Mouse (Mus musculus) monocyte, adult 5-6 weeks (primary cell): Measurements from ENCODE around the gene Irf4. TPM values are rescaled to one million over a fixed set of nuclear protein-coding genes. Genes with fewer than 3 reads are reported as not detected.

Experiments used
- ATAC-seq: fragments of 153-309, 156-312 bp; replicated peaks from 2 replicates; pipeline ENCODE4 v1.8.0; 2017; ENCODE audit warnings: mild to moderate bottlenecking; ENCODE audit not compliant: low TSS enrichment, insufficient number of reproducible peaks, severe bottlenecking, poor library complexity, low FRiP score
- total RNA-seq: library from RNA; stranded (forward); fragments of 200-1000, 200-491, 200-594 nt; gene quantifications from 3 replicates; pipeline ENCODE4 v1.2.3, GENCODE M21; 2017

Gene Irf4
- 25.5 to 42.0 TPM (median 29.8 TPM) in 3 replicates for total RNA-seq

DNA sequence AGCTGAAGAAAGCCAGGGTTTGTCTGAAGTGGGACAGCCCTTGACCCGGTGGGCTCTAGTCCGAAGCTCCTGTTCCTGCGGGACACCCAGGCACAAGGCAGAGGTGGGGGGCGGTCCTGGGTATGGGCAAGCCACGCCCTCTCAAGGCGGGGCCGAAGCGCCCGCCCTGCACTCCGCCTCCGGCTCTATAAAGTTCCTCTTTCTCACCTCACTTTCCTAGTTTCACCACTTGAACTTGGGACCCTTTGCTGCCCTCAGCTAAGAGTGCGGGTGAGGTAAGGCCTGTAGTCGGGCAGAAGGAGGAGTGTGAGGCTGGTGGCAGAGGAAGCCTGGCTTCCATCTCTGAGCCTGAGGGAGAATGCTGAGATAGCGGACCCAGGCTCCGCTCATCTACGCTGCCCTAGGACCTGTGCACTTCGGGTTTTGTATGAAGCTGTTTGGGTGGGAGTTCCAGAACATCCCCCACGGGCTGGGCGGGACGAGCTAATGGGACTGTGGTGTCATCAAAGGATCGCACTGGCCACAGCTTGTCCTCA lies at the start of gene Irf4:
Gene Irf4 (plus strand): TSS at position 206 of the 536 bp plus-strand sequence.
- ATAC-seq = peak; percentile 86

DNA sequence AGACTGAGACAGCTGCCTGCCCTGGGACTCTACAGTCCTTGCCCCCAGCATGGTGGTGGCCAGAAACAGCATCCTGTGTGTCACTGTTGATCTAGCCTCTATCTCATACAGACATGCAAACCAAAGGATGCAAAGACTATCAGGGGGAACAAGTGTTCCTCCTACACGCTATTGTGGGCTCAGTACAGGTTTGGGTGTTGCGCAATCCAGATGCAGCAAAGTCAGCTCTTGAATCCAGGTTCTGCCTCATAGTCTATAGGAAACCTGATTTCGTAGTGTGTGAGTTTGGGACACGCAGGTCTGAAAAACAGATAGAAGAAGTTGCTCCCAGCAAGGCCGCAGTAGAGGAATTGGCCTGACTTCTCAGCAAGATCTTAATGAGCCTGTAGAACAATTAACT lies 46.3 kb upstream of the Irf4 start:
- no peak for ATAC-seq

DNA sequence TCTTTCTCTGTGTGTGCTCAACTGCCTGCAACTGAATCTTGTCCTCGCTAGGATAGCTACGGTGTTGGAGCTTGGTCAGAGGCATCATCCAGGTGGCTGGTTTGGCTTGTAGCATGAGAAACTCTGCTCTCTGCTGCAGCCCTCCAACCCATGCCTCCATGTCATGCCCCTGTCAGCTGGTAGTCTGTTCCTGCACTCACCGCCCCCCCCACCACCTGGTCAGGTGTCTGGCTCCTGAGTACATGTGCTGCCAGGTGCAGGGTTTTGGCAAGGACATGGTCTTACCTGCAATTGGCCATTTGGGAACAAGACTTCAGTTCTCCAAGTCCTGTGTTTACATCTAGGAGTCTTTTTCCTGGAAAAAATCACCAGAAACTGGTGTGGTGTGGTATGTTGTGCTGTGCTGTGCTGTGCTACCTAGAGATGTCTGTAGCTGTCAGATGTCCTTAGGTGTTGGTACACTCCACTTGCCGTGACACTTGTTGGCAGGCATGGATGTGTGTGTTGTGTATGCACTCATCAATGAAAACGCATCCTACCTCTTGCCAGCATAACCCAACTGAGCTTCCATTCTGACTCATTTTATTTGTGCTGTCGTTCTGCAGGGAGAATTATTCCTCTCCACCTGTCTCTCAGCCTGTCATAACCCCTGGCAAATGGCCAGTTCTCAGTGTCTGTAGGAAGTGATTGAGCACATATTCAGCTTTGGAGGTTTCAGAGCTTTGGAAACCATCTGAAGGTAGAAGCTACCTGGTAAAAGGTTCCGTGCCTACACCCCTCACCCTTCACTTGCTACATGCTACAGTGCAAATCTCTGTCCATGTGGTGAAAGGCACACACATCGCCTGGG lies 44.6 kb upstream of the Irf4 start:
- ATAC-seq = no peak

DNA sequence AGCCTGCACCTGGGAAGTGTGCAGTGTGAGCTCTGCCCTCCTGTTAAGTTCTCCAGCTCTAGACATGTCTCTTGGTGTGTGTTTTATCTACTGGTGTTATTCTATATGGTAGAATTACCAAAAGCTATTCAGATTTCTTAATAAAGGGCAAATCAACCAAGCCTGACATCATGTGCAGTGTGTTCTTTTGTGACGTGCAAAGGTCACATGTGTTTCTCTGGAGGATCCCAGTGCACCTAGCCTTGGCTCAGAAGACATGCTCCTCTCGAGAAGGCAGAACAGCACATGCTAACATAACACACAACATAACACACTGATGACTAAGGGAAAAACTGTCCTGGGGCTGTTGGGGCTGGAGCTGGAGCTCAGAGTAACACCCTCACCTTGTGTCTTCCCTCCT lies 38.0 kb upstream of the Irf4 start:
- no peak for ATAC-seq

DNA sequence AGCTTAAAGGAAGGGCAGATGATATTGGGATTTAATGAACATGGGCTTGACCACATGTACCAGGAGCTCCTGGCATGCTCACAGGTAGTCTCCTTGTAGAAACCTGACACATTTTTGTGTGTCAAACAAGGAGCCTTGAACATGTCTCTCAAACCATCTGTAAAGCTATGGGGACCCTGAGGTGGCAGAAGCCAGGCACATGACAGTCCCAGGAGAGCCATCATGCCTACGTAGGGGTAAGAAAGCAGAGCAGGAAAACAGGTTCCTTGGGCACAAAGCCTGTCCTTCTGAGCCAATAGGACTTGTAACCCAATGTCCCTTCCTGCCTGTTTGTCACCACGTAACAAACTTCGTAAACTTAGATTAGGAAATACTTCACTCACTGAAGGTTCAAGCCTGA lies 37.3 kb upstream of the Irf4 start:
- ATAC-seq = no peak

DNA sequence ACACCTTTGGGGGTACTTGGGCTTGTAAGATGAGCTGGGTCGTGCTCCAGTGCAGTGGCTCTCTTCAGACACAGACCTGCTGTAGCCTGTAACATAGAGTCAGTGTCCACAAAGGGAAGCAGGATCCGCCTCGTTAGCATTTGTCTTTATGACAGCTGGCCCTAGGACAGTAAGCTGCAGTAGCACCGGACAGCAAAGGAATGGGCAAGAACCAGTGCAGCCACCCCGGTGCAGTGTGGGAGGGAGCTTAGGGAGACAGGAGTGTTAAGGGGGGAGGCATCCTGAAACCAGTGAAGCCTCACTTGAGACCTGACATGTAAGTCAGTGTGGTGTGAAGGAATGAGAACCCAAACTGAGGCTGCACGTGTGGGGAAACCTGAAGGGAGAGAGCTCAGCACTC lies 36.7 kb upstream of the Irf4 start:
- ATAC-seq = no peak

DNA sequence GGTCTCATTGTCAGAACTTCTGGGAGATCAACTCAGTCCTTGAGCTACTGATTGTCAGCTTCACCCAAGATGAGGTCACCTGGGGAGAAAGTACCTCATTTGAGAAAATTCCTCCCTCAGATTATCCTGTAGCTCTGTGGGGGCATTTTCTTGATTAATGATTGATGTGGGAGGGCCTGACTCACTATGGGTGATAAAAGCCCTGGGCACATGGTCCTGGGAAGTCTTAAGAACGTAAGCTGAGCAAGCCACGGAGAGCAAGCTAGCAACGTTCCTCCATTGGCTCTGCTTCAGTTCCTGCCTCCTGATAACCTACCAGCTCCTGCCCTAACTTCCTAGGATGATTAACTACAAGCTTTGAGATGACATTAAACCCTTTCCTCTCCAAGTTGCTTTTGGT lies 35.4 kb upstream of the Irf4 start:
- no peak for ATAC-seq

DNA sequence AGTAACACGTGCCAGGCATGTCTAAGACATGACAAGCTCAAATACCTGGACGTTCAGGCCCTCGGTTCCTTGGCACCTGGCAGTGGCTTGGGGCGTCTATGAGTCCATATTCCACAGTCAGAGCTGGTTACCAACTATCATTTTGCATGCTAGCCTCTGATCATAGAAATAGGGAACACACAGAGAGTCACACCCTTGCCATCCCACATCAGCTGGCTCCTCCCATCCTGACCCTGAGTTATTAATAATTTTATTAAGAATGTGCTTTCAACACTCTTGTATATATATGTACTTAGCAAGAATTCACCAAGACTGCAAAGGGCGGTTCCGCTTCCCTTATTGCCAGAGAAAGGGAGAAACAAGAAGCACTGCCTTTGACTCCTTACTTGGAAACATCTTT lies 34.5 kb upstream of the Irf4 start:
- peak; percentile 85 for ATAC-seq

DNA sequence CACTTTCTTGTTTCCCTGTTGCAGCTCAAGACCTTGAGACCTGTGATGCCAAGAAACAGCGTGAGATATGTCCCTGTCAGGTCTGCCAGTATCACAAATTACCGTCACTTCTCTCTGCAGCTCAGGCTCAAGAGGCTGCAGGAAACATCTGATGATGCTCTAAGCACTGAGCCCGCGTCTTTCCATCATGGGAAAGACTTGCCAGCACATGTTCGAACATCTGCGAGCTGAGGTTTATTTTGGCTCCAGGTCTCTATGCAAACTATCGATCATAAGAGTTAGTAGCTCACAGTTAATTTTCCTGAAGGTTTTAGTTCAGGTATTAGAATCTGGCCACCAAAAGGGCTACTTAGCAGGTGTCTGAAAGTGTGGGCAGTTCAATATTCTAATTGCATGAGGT lies 34.0 kb upstream of the Irf4 start:
- ATAC-seq = no peak

DNA sequence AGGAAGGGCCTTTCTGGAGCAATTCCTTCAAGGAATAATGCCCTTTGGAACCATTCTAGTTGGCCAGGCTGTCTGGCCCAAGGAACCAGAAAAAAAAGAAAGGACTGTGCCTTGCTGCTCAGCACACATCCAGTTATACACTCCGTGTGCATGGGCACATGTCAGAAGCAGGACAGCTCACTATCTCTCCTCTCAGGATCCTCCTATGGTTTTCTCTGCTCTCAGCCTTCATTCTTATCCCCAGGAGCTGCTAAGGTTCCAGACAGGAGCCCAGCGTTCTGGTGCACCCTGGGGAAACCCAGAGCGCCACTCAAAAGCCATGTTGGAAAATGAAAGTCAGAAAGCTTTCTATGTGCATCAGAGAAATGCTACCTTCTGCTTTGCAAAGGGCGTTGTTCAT lies 33.5 kb upstream of the Irf4 start:
- no peak for ATAC-seq

DNA sequence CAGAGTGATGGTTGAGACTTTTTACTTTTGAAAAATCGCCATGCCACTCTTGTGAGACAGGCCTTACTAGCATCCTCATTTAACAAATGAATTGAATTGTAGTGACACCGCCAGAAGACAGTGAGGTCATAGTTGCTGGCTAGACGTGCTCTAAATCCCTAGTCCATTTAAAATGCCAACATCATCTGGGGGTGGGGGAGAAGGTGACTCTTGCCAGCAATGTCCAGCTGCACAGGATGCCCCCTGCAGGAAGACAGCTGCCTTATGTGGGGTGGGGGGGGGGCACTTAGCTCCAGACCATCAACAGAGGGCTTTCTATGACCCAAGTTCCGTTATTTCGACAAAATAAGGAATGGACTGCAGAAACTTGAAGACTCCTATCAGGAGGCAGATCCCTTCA lies 32.4 kb upstream of the Irf4 start:
- no peak for ATAC-seq

DNA sequence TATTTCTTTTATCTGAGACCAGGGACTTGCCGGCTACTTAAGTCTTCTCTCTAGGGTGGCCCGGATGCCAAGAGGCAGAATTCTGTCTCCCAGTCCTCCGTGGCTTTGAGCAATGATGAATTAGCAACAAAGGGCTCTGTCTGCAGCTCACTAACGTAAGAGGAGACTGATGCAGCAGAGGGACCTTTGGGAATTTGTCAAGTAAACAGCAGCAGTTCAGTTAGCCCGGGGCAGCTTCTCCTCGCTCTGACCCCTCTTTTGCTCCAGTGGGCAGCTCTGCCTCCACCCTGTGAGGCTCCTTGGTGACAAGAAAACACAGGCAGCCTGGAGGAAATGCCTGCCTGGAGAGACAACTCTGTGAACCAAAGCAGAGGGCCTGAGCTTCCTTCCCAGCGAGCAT lies 26.4 kb upstream of the Irf4 start:
- no peak for ATAC-seq

DNA sequence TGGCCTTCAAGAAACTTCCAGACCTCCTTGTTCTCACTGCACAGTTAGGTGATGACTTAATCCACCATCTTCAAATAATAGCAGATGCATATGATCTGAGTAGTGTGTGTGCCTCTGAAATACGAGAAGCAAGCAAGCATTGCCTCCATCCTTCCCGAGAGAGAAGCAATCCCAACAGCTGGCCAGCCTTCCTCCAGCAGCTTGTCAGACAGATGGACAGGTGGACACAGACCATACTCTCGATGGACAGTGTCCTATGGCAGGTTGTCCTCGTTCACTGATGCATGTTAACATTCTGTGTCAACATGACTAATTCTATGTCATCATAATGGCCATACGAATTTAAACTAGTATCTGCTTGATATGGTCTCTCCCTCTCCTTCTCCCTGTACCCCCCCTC lies 25.8 kb upstream of the Irf4 start:
- ATAC-seq = no peak

DNA sequence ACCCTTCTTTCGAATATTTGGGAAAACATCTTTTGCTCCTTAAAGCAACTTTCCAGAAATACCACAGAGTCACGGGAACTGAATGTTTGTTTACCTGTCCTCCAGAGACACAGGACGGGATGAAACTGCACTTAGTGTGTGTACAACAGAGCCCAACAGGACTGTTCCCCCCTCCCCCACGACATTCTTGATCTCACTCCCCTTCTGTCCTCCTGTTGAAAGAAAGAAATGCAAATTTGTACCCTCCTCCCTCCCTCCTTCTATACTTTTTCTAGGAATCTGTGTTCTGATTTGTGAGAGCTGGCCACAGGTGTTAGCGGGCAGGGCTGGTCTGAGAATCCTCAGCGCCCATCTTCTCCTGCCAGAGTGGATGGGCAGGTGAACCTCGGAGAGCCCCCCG lies 25.2 kb upstream of the Irf4 start:
- ATAC-seq = no peak

DNA sequence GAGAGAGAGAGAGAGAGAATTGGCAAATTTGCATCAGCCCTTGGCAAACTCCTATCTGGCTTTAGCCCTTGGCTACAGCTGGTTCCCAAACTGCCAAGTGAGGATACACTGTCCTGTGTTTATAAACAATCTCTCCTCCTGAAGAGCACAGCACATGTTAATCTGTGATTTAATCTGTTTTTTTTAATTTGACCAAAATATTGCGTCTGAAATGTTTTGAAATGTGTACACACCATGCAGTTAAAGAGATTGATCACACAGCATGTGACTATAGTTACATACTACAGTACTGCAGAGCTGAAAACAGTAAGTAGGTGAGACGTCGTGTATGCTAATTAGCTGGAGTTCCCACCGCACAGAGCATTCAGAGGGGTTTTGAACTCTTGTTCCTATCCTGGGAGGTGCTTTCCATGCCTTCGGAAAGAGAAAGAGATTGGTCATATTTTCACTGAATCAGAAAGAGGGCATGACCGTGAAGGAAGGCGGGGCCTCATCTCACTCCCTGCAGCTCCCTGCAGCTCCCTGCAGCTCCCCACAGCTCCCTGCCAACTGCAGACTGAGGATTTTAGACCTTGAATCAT lies 24.2 kb upstream of the Irf4 start:
- no peak for ATAC-seq

DNA sequence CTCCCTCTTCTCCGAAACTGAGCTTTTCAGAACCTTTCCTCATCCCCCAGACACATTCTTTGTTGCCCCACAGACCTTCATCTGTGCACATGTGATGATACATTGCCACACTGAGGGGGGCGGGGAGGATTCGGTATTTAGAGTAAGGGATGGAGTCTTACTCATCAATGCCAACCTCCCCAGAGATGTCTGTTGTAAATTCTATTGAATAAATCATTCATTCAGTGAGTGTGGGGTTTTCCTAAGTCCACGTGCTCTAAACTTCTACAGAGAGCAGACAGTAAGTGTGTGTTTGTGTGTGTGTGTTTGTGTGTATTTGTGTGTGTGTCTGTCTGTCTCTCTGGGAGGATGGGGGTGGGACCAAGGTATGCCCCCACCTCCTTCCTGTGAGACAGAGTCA lies 22.1 kb upstream of the Irf4 start:
- no peak for ATAC-seq

DNA sequence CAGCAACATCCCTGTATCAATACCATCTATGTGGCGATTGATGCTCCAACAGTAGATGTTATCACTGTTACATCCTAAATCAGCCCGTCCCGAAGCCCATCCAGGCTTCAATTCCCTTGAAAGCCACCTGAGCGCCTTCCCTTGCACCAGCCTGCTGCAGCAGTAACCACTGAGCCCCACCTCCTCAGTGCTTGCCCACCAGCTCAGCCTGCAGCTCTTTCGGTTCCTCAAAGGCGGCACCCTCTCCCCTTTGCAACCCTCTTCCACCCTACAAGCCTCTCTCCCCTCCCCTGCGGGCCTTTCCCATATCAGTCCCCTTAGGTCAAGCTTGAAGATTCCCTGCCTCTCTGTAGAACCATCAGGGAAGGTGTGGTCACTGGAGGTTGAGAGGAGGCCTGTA lies 20.9 kb upstream of the Irf4 start:
- ATAC-seq = peak; percentile 53

DNA sequence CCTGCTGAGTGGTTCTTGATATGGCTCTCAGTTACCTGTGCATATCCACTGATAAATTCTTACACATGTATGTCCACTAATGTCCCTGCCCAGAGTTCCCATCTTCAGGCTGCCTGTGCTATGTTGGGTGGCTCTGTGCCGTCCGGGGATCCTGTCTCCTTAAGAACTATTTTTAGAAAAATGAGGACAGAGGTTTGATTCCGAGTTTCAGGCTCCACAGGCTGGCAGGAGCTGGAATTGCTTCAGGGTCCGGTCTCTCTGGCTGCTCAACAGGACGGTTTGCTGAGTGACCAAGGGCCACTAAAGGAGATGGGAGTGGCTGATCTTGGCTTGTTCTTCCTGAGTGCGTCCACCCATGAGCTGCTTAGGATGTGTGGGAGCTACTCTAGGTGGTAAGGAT lies 19.8 kb upstream of the Irf4 start:
- no peak for ATAC-seq

DNA sequence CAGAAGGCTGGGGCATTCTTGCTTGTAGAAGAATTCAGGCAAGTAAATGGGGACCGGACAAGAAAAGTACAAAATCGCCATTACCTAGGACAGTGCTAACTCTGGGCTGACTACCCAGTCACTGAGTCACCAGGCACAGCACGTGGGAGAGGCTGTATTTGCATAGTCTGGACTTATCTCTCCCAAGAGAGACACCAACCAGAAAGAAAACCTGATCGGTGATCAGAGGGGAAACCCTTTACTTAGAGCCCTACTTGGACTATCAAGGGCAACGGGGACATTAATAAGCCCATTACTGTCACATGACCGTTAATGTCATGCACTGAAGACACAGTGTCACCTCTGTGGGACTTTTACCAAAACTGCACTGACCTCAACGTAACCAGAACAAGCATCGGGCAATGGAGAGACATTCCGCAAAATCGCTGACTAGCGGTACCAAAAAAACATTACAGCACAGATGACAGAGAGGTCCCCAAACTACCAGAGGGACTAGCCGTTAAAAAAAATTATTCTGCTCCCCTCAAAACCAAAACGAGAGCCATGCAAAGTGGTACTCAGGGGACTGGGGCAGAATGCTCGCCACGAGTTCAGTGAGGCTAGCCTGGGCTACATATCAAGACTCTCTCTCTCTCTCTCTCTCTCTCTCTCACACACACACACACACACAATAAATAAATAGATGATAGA lies 18.8 kb upstream of the Irf4 start:
- ATAC-seq = no peak
